Mouse (Mus musculus): ENCODE data around the gene Abcg2.

The Abcg2 gene

DNA sequence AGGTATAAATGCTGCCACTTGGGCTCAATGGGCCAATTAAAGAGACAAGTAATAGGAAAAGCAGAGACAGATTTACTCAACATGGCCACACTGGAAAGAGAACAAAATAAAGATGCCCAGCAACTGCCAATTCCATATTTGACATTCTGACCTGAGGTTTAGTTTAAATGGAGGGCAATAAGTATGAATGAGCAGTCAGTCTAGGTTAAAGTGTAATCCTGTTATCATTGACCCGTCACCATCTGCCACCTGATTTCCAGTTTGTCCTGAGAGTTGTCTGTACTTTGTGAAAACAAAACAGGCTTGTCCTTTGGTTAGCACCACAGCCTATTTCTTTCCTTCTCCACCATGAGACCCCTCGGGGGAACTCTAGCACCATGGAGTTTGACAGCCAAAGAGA is 44.9 kb downstream of the Abcg2 start:
- in situ Hi-C loops (cut with MboI; ENCODE audit: unreplicated experiment in 2 of 2), result no loop called here

DNA sequence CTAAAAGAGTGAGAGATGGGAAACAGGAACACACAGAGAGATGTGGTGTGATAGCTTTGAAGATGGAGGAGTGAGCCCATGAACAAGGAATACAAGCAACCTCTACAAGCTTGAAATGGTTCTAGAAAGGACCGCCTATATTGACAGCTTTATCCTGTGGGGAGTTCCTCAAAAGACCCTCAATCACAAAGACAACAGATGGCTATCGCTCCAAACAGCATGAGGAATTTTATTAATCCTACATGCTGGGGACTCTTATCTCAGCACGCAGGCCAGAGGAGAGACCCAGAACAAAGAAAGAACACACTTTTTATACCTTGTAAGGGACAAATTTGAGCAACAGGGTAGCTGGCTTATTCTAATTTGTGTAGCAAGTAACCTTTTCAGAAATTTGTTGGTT is 48.1 kb downstream of the Abcg2 start:
- in situ Hi-C loops (cut with MboI; ENCODE audit: unreplicated experiment in 2 of 2), result no loop called here

DNA sequence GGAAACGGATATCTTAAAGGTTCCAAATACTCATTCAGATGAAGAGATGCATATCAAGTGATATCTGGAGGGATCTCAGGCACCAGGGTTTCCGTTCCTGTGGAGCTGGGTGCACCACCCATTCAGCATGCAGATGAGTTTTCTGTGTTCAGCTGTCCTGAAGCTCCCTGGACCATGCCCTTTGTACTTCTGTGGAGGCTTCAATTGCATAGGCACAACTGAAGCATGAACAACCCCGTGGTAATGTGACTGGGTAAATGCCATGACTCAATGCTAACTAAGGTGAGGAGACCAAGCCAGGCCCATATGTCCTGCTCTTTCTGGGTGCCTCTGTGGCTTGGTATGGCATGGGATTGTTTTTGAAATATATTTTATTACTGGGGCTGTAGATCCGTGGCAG is 49.4 kb downstream of the Abcg2 start:
- in situ Hi-C loops (cut with MboI; ENCODE audit: unreplicated experiment in 2 of 2), result no loop called here

DNA sequence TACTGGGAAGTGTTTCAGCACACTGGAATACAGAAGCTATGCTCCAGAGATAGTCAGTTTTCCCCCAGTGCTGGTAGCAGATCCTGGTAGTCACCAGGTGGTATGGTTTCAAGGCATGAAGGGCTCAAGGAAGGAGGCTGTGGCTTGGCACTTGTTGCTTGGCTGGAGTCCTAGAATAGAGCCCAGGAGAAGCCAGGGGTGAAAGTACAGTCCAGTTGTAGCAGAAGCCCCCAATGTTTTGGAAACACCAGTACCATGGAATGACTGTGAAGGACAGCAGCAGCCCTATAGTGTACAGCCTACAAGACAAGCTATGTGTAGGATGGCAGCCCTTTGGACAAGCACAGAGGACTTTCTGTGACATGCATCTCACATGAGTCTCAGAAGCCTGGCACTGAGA is 54.2 kb downstream of the Abcg2 start:
- in situ Hi-C loops (cut with MboI; ENCODE audit: unreplicated experiment in 2 of 2), result no loop called here

DNA sequence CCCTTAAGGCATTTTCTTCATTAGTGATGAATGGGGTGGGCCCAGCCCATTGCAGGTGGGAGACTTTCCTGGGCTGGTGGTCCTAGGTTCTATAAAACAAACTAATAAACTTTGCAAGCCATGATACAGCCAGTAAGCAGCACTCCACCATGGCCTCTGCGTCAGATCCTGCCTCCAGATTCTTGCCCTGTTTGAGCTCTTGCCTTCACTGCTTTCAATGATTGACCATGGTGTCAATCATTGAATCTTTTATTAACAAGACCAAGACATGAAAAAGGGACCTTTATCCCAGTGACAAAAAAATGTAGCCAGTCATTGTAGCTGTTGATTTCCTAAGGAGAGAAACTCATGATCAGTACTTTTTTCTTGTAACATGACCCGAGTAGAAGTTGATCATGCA is 55.1 kb downstream of the Abcg2 start:
- in situ Hi-C loops (cut with MboI; ENCODE audit: unreplicated experiment in 2 of 2), result no loop called here

DNA sequence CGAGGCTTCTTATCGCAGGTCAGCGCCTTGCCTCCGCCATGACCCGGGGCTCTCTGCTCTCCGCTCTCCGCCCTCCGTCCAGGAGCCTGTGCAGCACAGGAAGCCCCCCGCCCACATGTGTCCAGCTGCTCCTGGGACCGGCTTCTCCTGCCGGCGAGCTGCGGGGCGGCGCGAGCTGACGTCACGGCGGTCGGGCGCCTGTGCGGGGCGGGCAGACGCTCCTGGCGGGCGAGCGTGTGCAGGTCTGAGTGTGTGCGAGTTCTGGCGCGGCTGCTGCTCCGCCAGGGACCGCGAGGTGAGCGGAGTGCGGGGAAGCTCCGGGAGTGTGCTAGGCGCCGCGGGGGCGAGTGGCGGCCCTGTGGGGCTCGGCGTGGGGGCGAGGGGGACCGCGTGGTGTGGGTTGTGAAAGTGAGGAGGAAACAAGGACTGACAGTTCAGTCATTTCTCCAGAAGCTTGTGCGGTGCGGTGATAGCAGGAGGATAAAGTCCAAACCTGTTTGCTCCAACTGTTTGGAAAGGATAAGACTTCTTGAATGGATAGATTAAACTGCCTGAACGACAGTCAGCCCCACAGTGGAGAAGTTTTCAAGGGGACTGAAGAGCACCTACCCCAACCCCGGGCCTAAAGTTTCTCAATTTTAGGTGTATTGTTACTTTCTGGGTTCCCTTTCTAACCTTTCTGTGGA is 56.2 kb downstream of the Abcg2 start:
- in situ Hi-C loops (cut with MboI; ENCODE audit: unreplicated experiment in 2 of 2), result no loop called here

DNA sequence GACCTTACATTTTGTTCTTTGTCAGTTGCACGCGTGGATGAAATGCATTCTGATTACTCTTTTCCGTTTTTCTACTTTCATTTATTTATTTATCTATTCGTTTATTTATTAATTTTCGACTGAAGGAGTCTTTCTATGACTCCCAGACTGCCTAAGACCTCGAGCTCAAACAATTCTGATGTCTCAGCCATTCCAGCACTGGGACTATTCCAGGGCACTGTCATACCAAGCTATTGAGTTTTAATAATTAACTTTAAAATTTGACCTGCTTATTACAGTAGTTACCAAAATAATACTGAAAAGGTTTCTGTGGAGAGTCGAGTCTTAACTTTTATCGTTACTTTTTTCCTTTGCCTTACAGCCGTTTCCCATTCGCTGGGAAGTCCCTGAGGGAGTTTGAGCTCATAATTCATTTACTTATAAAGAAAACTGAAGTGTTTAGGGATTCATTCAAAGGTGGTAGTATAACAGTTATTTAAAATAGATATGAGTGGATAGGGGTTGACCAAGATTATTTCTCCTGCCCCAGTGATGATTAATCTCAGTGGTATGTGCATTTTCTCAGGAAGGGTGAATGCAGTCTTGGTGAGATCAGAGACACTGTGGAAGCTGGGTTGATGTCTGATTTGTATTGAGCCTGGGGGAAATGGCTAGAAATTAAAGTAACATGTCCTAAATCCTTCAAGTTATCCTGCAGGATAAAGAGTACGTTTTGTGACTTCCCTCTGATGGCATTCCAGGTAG is 56.9 kb downstream of the Abcg2 start:
- in situ Hi-C loops (cut with MboI; ENCODE audit: unreplicated experiment in 2 of 2), result no loop called here

DNA sequence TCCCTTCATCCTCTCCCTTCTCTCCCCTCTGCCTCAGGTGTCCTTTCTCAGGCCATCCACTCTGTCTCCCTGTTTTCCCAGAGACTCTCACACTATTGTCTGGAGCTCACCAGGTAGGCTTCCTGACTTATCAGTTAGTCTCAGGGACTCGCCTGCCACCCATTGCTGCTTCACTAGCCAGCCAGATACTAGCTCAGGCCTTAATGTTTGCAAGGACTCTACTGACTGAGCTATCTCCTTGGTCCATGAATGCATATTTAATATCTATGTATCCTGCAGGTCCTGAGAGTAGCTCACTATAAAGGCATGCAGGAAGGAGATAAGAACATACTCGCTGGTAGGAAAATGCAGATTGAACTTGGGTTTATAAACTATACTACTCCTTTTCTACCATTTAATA is 57.9 kb downstream of the Abcg2 start:
- in situ Hi-C loops (cut with MboI; ENCODE audit: unreplicated experiment in 2 of 2), result no loop called here

DNA sequence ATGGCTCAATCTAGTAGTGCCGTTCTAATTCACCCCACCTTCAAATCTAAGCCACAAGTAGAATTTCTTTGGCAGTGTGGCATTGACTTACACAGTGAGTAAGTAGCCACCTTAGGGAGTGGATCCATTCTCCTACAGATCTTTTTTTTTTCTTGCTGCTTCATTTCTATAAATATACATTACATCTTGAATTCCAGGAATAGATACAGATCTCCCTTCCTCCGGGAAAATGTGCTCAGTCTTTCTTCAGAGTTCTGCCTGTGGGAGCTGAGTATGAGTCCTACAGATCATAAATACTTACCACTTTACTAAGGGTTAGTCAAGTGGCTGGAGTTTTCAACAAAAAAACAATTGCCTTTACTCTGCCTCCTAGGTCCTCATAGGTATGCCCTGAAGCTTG is 60.3 kb downstream of the Abcg2 start:
- in situ Hi-C loops (cut with MboI; ENCODE audit: unreplicated experiment in 2 of 2), result no loop called here

DNA sequence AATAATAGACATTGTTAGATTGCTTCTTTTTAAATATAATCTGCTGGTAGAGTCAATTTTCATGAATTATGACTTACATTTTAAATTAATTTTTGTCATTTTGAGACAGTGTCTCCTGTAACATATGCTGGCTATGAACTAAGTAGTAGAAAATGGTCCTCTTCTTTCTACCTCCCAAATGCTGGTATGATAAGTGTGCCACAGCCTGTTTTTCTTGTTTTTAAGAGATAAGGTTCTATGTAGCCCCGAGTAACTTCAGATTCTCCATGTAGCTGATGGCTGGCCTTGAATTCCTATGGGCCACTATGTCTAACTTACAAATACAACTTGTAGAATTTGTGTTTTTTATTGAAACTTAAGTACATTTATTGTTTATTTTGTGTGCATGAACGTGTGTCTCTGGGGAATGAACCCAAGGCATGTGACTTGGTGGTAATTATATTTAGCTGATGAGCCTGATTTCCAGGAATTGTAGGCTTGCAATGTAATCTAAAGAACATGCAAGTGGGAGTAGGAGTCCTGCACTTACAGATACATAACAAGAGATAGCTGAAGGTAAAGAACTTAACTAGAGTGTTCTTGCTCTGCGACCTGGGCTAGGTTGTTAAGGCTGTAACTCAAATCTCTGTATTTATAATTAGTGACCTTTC is 63.9 kb downstream of the Abcg2 start:
- in situ Hi-C loops (cut with MboI; ENCODE audit: unreplicated experiment in 2 of 2), result no loop called here

DNA sequence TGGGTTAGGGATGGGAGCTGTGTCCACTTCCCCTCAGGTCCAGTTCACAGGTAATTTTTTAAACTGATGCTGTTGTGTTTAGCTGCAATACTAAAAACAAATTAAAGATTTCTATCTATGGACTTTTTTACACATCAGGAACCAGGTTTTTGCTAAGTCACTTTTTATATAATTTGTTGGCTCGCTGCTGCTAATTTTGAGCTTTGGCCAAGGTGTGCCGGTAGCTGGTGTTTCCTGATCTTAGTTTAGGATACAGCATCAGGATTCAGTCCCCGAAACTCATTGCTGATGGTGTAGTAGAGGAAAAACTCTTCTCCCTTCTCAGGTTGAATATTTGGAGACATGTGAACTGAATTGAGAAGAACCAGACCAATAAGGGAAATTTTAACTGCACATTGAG is 65.8 kb downstream of the Abcg2 start:
- in situ Hi-C loops (cut with MboI; ENCODE audit: unreplicated experiment in 2 of 2), result no loop called here

DNA sequence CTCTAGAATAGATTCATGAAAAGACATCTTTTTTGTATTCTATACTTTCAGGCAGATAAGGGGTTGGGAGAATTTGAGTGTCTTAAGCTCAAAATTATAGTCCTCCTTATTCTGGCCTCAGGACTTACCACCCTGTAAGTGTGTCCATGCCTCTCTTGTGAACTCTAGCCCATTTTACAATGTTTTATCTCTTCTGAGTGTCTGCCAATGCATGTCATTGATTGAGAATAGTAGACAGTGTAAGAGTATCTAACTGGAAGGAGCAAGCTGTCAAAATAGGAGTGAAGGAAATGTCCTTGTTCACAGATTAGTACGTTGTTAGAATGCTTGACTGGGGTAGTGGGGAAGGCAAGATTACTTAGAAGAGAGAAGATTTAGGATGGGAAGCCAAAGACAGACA is 66.7 kb downstream of the Abcg2 start:
- in situ Hi-C loops (cut with MboI; ENCODE audit: unreplicated experiment in 2 of 2), result no loop called here

DNA sequence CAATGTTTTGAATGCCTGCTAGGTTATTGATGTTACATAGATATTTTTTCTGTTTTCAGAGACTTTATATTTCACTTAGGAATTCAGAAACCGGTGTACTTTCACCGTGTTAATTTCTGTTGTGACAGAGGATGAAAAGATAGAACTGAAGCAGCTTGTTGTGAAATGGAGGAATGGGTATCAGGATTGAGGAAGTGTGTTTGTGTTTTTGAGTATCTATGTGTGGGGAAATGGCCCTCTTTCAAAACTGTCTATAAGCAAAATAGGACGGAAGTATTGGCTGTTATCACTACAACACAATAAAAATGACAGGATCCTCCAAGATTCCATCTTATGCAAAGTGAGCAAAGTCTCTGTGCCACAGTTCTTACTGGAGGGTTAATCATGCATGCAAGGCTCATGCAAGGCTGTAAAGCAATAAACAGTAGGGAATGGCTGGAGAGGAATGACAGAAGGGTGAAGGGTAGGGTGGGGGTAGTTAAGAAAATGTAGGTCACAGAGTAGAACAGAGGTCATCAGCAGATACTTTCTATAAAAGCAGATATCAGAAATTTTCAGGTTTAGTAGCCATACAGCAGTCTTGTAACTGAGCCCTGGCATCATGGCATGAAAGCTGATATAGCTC is 76.7 kb downstream of the Abcg2 start:
- in situ Hi-C loops (cut with MboI; ENCODE audit: unreplicated experiment in 2 of 2), result no loop called here

DNA sequence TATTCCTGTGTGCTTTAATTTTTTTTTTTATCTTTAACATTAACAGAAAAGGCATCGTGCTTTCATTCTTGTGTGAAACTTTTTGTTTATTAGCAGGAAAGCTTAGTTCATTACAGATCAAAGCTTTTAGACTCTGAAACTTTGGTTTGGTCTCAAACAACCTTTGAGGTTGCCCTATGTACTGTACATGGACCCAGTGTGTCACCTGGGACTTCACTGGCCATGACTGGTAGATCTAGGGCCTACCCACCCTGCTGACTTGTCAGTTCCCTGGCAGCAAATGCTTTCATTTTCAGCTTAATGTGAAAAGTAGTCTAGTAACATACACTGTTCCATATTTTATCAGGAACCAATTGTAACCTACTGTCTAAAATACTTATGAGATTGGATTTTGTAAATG is 93.5 kb downstream of the Abcg2 start:
- in situ Hi-C loops (cut with MboI; ENCODE audit: unreplicated experiment in 2 of 2), result no loop called here

DNA sequence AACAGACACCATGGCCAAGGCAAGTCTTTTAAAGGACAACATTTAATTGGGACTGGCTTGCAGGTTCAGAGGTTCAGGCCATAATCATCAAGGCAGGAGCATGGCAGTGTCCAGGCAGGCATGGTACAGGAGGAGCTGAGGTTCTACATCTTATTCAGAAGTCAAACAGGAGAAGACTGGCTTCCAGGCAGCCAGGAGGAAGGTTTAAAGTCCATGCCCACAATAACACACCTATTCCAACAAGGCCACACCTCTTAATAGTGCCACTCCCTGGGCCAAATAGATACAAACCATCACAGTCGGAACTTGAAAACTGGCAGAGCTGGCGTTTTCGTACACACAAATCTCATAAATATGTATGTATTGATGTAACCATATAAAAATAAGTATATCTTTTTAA is 94.2 kb downstream of the Abcg2 start:
- in situ Hi-C loops (cut with MboI; ENCODE audit: unreplicated experiment in 2 of 2), result no loop called here

DNA sequence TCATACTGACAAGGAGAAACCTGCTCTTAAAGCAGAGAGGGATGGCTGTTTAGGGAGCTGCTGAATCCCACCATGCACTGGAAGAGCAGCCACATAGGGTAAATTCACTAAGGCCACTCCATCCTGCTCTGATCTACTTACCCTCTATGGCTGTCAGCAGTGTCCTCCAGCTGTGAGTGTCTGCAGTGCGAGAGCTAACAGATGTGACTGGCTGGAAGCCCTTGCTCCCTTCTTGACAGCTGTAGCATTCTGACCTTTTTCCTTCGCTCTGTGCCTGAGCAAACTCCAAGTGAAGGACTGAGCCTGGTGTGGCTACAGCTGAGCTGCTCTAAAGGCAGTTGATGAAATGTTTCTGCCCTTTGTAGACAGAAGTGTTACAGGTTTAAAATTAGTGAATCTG is 107.3 kb downstream of the Abcg2 start:
- in situ Hi-C loops (cut with MboI; ENCODE audit: unreplicated experiment in 2 of 2), result no loop called here

DNA sequence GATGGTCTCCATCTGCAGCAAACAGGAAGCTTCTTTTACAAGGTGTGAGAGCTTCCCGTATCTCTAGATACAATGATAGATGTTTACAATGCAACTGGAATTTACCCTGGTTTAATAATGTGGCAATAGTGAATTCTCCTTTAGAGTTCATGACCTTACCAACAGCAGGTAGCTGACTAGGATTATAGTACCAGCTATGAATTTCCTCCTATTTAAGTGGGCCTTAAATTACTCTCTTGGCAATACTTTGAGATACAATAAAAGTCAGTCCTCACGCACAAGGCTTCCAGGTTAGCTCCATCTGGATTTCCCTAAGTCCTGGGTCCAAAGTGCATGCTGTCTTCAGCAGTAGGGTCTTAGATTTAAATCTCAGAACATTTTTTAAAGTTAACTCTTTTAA is 109.9 kb downstream of the Abcg2 start:
- in situ Hi-C loops (cut with MboI; ENCODE audit: unreplicated experiment in 2 of 2), result no loop called here

DNA sequence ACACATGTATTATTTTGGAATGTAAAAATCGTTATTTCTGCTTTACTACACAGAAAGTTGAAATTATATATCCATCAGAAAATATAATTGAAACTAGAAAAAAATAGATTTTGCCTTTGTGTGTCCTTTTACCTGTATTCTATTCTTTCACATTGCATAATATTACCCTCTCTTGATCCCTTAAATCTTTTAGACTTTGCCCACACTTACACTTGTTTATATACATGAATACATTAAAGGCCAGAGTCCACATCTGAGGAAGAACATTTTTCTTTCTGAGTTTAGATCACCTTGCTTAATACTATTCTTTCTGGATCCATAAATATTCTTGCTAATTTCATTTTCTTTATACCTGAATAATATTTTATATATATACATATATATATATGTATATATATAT is 110.4 kb downstream of the Abcg2 start:
- in situ Hi-C loops (cut with MboI; ENCODE audit: unreplicated experiment in 2 of 2), result no loop called here

DNA sequence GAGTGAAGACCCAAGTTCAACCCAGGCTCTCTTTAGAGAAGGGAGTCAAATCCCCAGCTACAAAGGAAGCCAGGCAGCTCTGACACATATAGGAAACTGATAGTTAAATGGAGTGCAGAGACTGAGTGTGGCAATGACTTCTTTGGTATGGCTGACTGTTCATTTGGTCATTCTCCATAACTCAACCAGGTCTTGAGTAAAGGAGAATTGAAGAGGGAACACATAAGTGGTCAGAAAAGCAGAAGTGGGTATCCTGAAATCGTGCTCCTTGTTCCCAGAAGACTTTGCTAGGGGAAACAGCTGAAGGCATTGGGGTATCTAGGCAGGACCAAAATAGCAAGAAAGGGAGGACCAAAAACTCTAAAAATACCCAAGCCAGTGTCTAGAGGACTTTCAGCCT is 126.0 kb downstream of the Abcg2 start:
- in situ Hi-C loops (cut with MboI; ENCODE audit: unreplicated experiment in 2 of 2), result no loop called here

DNA sequence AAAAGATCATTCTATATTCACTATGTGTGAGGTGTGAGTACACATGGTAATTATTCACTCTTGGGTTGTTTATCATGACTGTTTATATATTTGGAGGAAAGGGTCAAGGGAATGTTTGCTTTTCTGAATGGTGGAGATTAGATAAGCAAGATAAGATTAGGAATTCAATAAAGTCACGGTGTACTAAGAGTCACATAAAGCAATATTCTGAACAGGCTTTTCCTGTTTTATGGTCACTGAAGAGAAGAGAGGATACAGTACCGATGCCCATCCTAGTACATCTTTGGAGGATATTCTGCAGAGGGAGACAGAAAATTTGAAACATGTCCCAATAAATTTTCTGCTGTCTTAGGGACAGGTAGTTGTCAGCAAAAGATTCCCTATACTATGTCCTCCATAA is 127.6 kb downstream of the Abcg2 start:
- in situ Hi-C loops (cut with MboI; ENCODE audit: unreplicated experiment in 2 of 2), result no loop called here

DNA sequence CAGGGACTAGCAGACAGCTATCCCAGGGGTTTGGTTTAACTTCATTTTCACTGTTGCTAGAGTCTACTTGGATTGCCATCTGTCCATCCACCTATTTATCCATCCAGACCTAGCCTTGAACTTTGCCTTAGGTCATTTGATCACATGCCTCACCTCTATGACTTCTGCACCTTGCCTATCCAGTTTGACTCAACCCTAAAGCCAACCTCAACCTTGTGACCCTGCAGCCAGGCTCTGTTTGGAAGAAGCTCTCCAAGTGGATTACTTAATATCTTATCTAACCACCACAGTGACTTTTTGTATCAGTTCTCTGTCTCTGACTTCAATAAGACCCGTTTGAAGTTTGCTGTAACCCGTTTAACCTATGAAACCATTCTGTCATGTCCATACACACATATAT is 149.5 kb downstream of the Abcg2 start:
- in situ Hi-C loops (cut with MboI; ENCODE audit: unreplicated experiment in 2 of 2), result no loop called here

DNA sequence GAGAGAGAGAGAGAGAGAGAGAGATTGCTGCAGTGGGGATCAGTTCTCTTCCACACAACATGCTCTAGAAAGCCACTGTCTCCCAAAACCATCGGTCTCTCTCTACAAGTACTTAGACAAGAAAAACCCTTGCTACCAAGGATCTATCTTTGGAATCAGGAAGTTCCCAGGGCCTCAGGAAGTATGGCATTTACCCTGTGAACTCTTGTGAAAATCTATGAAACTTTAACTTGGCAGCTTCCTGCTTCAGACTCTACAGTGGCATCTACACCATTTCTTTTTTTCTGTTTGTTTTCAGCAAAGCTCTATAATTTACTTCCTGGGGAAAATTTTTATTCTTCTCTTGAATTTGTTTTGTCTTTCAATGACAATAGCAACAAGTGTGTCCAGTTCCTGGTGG is 150.8 kb downstream of the Abcg2 start:
- in situ Hi-C loops (cut with MboI; ENCODE audit: unreplicated experiment in 2 of 2), result no loop called here

Measured in v-Abl transformed pro-B cells (cell line).